ENCODE assay signal across 19 mouse cellular contexts in the genomic region with DNA sequence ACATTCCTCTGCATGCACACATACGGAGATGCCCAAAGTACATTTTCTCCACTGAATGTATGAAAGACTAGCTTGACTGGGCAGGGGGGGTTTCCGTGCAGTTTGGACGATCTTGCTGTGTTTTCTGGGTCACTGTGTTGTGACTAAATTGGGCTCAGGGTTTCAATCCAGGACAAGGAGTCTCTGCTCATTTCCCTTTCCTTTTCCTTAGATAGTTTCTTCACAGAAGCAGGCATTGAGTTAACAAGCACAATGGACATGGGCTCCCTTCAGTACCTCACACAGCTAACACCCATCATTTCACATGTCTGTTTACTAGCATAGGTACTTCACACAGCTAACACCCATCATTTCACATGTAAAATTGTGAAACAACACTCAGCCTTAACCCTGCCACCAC.
"Had no signal": no experiment of that assay in that cellular context is flagged by ENCODE, and none has a peak within 500 bp of the region (broad histone marks: within the 10 kb centered on the region; RNA-seq: fewer than 3 reads in every experiment).

No protein-coding gene starts in this region.

- H3K27ac ChIP-seq: kidney, embryonic 15.5 days; left cerebral cortex, adult 2 months; liver, embryonic 13.5 days; midbrain, embryonic 10.5 days; midbrain, embryonic 13.5 days; neural tube, embryonic 13.5 days; stomach, embryonic 15.5 days had no signal

- DNase-seq: kidney, adult 8-10 months; kidney, postnatal 25 days; layer of hippocampus, postnatal 36 days; liver, embryonic 13.5 days; lung, embryonic 14.5 days; lung, postnatal 10 days; lung, postnatal 36 days; retina, postnatal 1 day; right cerebral cortex, postnatal 25 days; spleen, adult 18-20 months; thymus, postnatal 25 days had no signal

- H3K9ac ChIP-seq: kidney, embryonic 15.5 days; liver, embryonic 13.5 days; lung, embryonic 14.5 days; midbrain, embryonic 13.5 days; neural tube, embryonic 13.5 days; stomach, embryonic 15.5 days had no signal

- H3K27me3 ChIP-seq: kidney, embryonic 15.5 days; liver, embryonic 13.5 days; midbrain, embryonic 13.5 days; neural tube, embryonic 13.5 days; stomach, embryonic 15.5 days had no signal

- H3K4me3 ChIP-seq: kidney, embryonic 15.5 days; left cerebral cortex, adult 2 months; liver, embryonic 13.5 days; megakaryocyte, embryonic 14.5 days; midbrain, embryonic 10.5 days; midbrain, embryonic 13.5 days; myocyte; neural tube, embryonic 13.5 days; stomach, embryonic 15.5 days had no signal

- H3K4me1 ChIP-seq: kidney, embryonic 15.5 days; liver, embryonic 13.5 days; stomach, embryonic 15.5 days had no signal

- H3K36me3 ChIP-seq: kidney, embryonic 15.5 days; liver, embryonic 13.5 days; midbrain, embryonic 10.5 days; midbrain, embryonic 13.5 days; neural tube, embryonic 13.5 days; stomach, embryonic 15.5 days had no signal
